Mouse (Mus musculus) limb, embryonic 10.5 days (tissue): ENCODE measurements at regions not wholly inside any gene's neighbourhood (a gene's known extent, or its start where the extent isn't known, plus 50 kb on each side); places are given as distances from the start of the nearest gene placed in this dataset.

Experiments used
- DNase-seq: peaks from one replicate; pipeline ENCODE4 v3.0.0-alpha.2; 2017; ENCODE audit warnings: low spot score
- H3K27ac ChIP-seq: fragments of 300-500 bp; sonication (generic); 2 replicates; pipeline ENCODE4 v1.5.1; 2016; ENCODE audit warnings: mild to moderate bottlenecking
- H3K27me3 ChIP-seq: fragments of 300-500 bp; sonication (generic); 2 replicates; pipeline ENCODE4 v1.6.1; 2016; ENCODE audit warnings: low read depth, mild to moderate bottlenecking; ENCODE audit not compliant: poor library complexity, severe bottlenecking
- H3K36me3 ChIP-seq: fragments of 300-500 bp; sonication (generic); 2 replicates; pipeline ENCODE4 v1.6.1; 2016; ENCODE audit warnings: mild to moderate bottlenecking, moderate library complexity
- H3K4me1 ChIP-seq: fragments of 300-500 bp; sonication (generic); 2 replicates; pipeline ENCODE4 v1.6.1; 2016
- H3K4me3 ChIP-seq: fragments of 300-500 bp; sonication (generic); 2 replicates; pipeline ENCODE4 v1.5.1; 2016; ENCODE audit warnings: mild to moderate bottlenecking, moderate library complexity
- H3K9me3 ChIP-seq: fragments of 300-500 bp; sonication (generic); replicated peaks from 2 replicates; pipeline ENCODE4 v1.6.1; 2016; ENCODE audit warnings: mild to moderate bottlenecking
- WGBS: fragments of 180-500 bp; shearing (Covaris S2); methylation state at CpG from one replicate; pipeline ENCODE4 v1.1.7; 2016; 5-methylcytosine and 5-hydroxymethylcytosine counted together

- Histone ChIP-seq H3K36me3 (no peaks in the 10 kb centered on the region), H3K4me1 (no peaks in the 10 kb centered on the region), H3K27ac (no peak overlapping the region), H3K27me3 (no peaks in the 10 kb centered on the region), H3K9me3 (no peaks in the 10 kb centered on the region), H3K4me3 (no peak overlapping the region)
- WGBS: 91% methylated on average over 5 of the region's 5 CpGs
- no peak for DNase-seq
These were observed 541.4 kb downstream of the Galc start for GRCm38 (mm10) chr12:97717812-97718211.
